ENCODE assay signal across 16 mouse cellular contexts in the genomic region with DNA sequence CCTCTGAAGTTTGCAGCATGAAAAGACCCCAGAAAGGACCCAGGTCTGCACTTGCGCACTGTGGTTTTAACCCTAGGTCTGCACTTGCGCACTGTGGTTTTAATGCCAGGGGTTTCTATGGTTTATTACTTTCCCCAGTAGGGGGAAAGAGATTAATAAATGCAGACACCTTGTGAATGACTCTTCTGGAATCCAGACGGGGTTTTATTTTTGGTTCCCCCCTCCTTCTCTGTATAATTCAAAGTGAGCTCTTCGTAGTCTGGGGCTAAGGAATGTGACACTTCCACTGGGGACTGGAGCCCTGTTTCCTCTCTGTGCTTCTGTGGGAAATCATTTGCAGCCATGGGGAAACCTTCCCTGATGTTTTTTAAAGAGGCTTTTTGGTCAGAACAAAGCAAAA.
A peak's percentile ranks its signal among the peaks of the same experiment; 100 is the strongest.
DNase-seq lines count a peak whose midpoint lies in the region; ATAC-seq and TF ChIP-seq lines count a peak whose summit lies in the region.
"Had no signal": no experiment of that assay in that cellular context is flagged by ENCODE, and none has a peak within 500 bp of the region (broad histone marks: within the 10 kb centered on the region; RNA-seq: fewer than 3 reads in every experiment).

No protein-coding gene starts in this region.

- H3K9me3 ChIP-seq in forebrain, embryonic 10.5 days, result peaks cover 27% of the 10 kb centered on the region
- H3K9me3 ChIP-seq in forebrain, embryonic 15.5 days, result no peaks in the 10 kb centered on the region
- peaks cover 26% of the 10 kb centered on the region for H3K9me3 ChIP-seq in heart, postnatal 0 days (replicated peaks; ENCODE audit: control insufficient read depth, low read length)
- peaks cover 22% of the 10 kb centered on the region for H3K9me3 ChIP-seq in heart, embryonic 11.5 days (replicated peaks; ENCODE audit: control insufficient read depth, low read length)
- peaks cover 14% of the 10 kb centered on the region for H3K9me3 ChIP-seq in hindbrain, embryonic 11.5 days (ENCODE audit: control insufficient read depth, low read length)
- H3K9me3 ChIP-seq in limb, embryonic 14.5 days (ENCODE audit: control insufficient read depth, low read length), result peaks cover 19% of the 10 kb centered on the region
- H3K9me3 ChIP-seq in liver, postnatal 0 days (ENCODE audit: low read length), result peaks cover 16% of the 10 kb centered on the region

- no peak for TF ChIP-seq POLR2A in limb, embryonic 14.5 days (IDR thresholded peaks at IDR 0.05; ENCODE audit: borderline replicate concordance, extremely low read depth, insufficient read depth, insufficient read length)

- H3K27me3 ChIP-seq in forebrain, embryonic 10.5 days (ENCODE audit: poor library complexity, severe bottlenecking), result no peaks in the 10 kb centered on the region
- no peaks in the 10 kb centered on the region for H3K27me3 ChIP-seq in forebrain, embryonic 15.5 days
- no peaks in the 10 kb centered on the region for H3K27me3 ChIP-seq in heart, postnatal 0 days (ENCODE audit: control insufficient read depth, insufficient read depth, low read length)
- H3K27me3 ChIP-seq in heart, embryonic 11.5 days (ENCODE audit: control insufficient read depth, insufficient read depth, low read length), result no peaks in the 10 kb centered on the region
- H3K27me3 ChIP-seq in hindbrain, embryonic 11.5 days (ENCODE audit: control insufficient read depth, insufficient read depth, low read length), result no peaks in the 10 kb centered on the region
- H3K27me3 ChIP-seq in limb, embryonic 14.5 days (ENCODE audit: control insufficient read depth, insufficient read depth, low read length), result no peaks in the 10 kb centered on the region
- no peaks in the 10 kb centered on the region for H3K27me3 ChIP-seq in liver, postnatal 0 days (ENCODE audit: insufficient read depth, low read length)
- H3K27me3 ChIP-seq: megakaryocyte, embryonic 14.5 days had no signal

- peaks cover 37% of the 10 kb centered on the region for H3K4me1 ChIP-seq in forebrain, embryonic 10.5 days
- H3K4me1 ChIP-seq in forebrain, embryonic 15.5 days, result peaks cover 24% of the 10 kb centered on the region
- H3K4me1 ChIP-seq in heart, postnatal 0 days (ENCODE audit: control insufficient read depth, insufficient read depth), result no peaks in the 10 kb centered on the region
- H3K4me1 ChIP-seq in heart, embryonic 11.5 days (ENCODE audit: control insufficient read depth, insufficient read depth, low read length), result peaks cover 14% of the 10 kb centered on the region
- peaks cover 5% of the 10 kb centered on the region; the same call in 1 of the 2 replicates for H3K4me1 ChIP-seq in hindbrain, embryonic 11.5 days (replicated peaks; ENCODE audit: control insufficient read depth, insufficient read depth, low read length)
- peaks cover 35% of the 10 kb centered on the region for H3K4me1 ChIP-seq in limb, embryonic 14.5 days (ENCODE audit: control insufficient read depth, insufficient read depth, low read length)
- H3K4me1 ChIP-seq in liver, postnatal 0 days (ENCODE audit: insufficient read depth), result no peaks in the 10 kb centered on the region

- H3K9ac ChIP-seq in forebrain, embryonic 15.5 days (replicated peaks), result no peak overlapping the region
- H3K9ac ChIP-seq in heart, postnatal 0 days (replicated peaks; ENCODE audit: low read depth, low read length), result no peak overlapping the region
- no peak overlapping the region for H3K9ac ChIP-seq in heart, embryonic 11.5 days (ENCODE audit: low read depth, low read length)
- H3K9ac ChIP-seq in hindbrain, embryonic 11.5 days (ENCODE audit: low read depth, low read length), result no peak overlapping the region
- no peak overlapping the region for H3K9ac ChIP-seq in limb, embryonic 14.5 days (ENCODE audit: low read depth, low read length, severe bottlenecking)
- no peak overlapping the region for H3K9ac ChIP-seq in liver, postnatal 0 days (replicated peaks)
- H3K9ac ChIP-seq: liver, embryonic 14.5 days had no signal

- H3K4me3 ChIP-seq in forebrain, embryonic 10.5 days, result no peak overlapping the region
- H3K4me3 ChIP-seq in forebrain, embryonic 15.5 days, result no peak overlapping the region
- H3K4me3 ChIP-seq in heart, postnatal 0 days (ENCODE audit: low read depth, low read length), result no peak overlapping the region
- H3K4me3 ChIP-seq in heart, embryonic 11.5 days (ENCODE audit: low read depth, low read length), result no peak overlapping the region
- no peak overlapping the region for H3K4me3 ChIP-seq in hindbrain, embryonic 11.5 days (ENCODE audit: low read depth, low read length)
- H3K4me3 ChIP-seq in limb, embryonic 14.5 days (replicated peaks; ENCODE audit: low read length), result no peak overlapping the region
- no peak overlapping the region for H3K4me3 ChIP-seq in liver, postnatal 0 days (ENCODE audit: low read depth, low read length)
- no peak overlapping the region for H3K4me3 ChIP-seq in gastrocnemius, adult 2 months
- H3K4me3 ChIP-seq: megakaryocyte, embryonic 14.5 days had no signal

- intact Hi-C loops in gastrocnemius, adult 2 months (cut with DNase I), result no loop called here

- no peak for TF ChIP-seq EP300 in heart, postnatal 0 days (IDR thresholded peaks at IDR 0.05; ENCODE audit: low read depth)
- TF ChIP-seq EP300 in liver, postnatal 0 days (IDR thresholded peaks at IDR 0.05; ENCODE audit: low read depth), result no peak

- 84% methylated on average over 4 of the region's 4 CpGs for whole genome bisulfite sequencing in forebrain, embryonic 10.5 days
- 68% methylated on average over 4 of the region's 4 CpGs for WGBS in forebrain, embryonic 15.5 days
- WGBS in heart, postnatal 0 days, result 49% methylated on average over 4 of the region's 4 CpGs
- WGBS in heart, embryonic 11.5 days (ENCODE audit: insufficient replicate concordance), result 57% methylated on average over 4 of the region's 4 CpGs
- WGBS in hindbrain, embryonic 11.5 days, result 61% methylated on average over 4 of the region's 4 CpGs
- 15% methylated on average over 4 of the region's 4 CpGs for WGBS in limb, embryonic 14.5 days
- WGBS in liver, postnatal 0 days (ENCODE audit: insufficient replicate concordance), result 82% methylated on average over 4 of the region's 4 CpGs

- H3K4me2 ChIP-seq in forebrain, embryonic 15.5 days (replicated peaks), result no peak overlapping the region
- no peak overlapping the region for H3K4me2 ChIP-seq in heart, postnatal 0 days (ENCODE audit: low read depth, low read length)
- H3K4me2 ChIP-seq in heart, embryonic 11.5 days, result no peak overlapping the region
- H3K4me2 ChIP-seq in hindbrain, embryonic 11.5 days (replicated peaks; ENCODE audit: low read depth, low read length), result no peak overlapping the region
- 0 out of 2 replicates have a peak overlapping the region, but pooled peaks have one; percentile 15 for H3K4me2 ChIP-seq in limb, embryonic 14.5 days (replicated peaks; ENCODE audit: low read depth, low read length, severe bottlenecking)
- H3K4me2 ChIP-seq in liver, postnatal 0 days (ENCODE audit: low read depth, low read length), result no peak overlapping the region

- H3K36me3 ChIP-seq in forebrain, embryonic 10.5 days (replicated peaks), result peaks cover 37% of the 10 kb centered on the region
- H3K36me3 ChIP-seq in forebrain, embryonic 15.5 days, result peaks cover 7% of the 10 kb centered on the region; the same call in 1 of the 2 replicates
- peaks cover 20% of the 10 kb centered on the region for H3K36me3 ChIP-seq in heart, postnatal 0 days (replicated peaks; ENCODE audit: control insufficient read depth, insufficient read depth, low read length)
- peaks cover 22% of the 10 kb centered on the region for H3K36me3 ChIP-seq in heart, embryonic 11.5 days (ENCODE audit: control insufficient read depth, insufficient read depth, low read length)
- peaks cover 16% of the 10 kb centered on the region for H3K36me3 ChIP-seq in hindbrain, embryonic 11.5 days (ENCODE audit: control insufficient read depth, insufficient read depth, low read length)
- H3K36me3 ChIP-seq in limb, embryonic 14.5 days (ENCODE audit: control insufficient read depth, insufficient read depth, low read length), result peaks cover 22% of the 10 kb centered on the region
- H3K36me3 ChIP-seq in liver, postnatal 0 days (replicated peaks; ENCODE audit: insufficient read depth, low read length), result peaks cover 11% of the 10 kb centered on the region; the same call in 1 of the 2 replicates

- no peak for TF ChIP-seq CTCF in heart, postnatal 0 days (IDR thresholded peaks at IDR 0.05; ENCODE audit: low read depth)
- no peak for TF ChIP-seq CTCF in liver, postnatal 0 days (IDR thresholded peaks at IDR 0.05; ENCODE audit: low read depth)
- no peak for TF ChIP-seq CTCF in gastrocnemius, adult 2 months (IDR thresholded peaks at IDR 0.05)

- peak overlapping the region; percentile 53 for H3K27ac ChIP-seq in forebrain, embryonic 10.5 days
- no peak overlapping the region for H3K27ac ChIP-seq in forebrain, embryonic 15.5 days (replicated peaks)
- H3K27ac ChIP-seq in heart, postnatal 0 days (ENCODE audit: low read depth), result peak overlapping the region; percentile 30; the same call in 1 of the 2 replicates
- no peak overlapping the region for H3K27ac ChIP-seq in heart, embryonic 11.5 days (ENCODE audit: low read depth, low read length)
- H3K27ac ChIP-seq in hindbrain, embryonic 11.5 days (ENCODE audit: low read depth, low read length), result peak overlapping the region; percentile 31; the same call in 1 of the 2 replicates
- H3K27ac ChIP-seq in limb, embryonic 14.5 days (replicated peaks; ENCODE audit: low read depth, low read length), result peak overlapping the region; percentile 84
- no peak overlapping the region for H3K27ac ChIP-seq in liver, postnatal 0 days (ENCODE audit: low read depth)
- H3K27ac ChIP-seq in gastrocnemius, adult 2 months, result no peak overlapping the region
- H3K27ac ChIP-seq: liver, embryonic 14.5 days had no signal

- no peak for DNase-seq in forebrain, embryonic 10.5 days (ENCODE audit: extremely low spot score, low spot score)
- DNase-seq in heart, postnatal 0 days (ENCODE audit: low spot score), result no peak
- no peak for DNase-seq in hindbrain, embryonic 11.5 days (ENCODE audit: low spot score)
- peak; percentile 59 for DNase-seq in limb, embryonic 14.5 days (ENCODE audit: low spot score)
- no peak for DNase-seq in liver, postnatal 0 days
- DNase-seq in gastrocnemius, adult 2 months, result no peak
- DNase-seq: adrenal gland, postnatal 10 days; kidney, postnatal 10 days; lung, postnatal 10 days; right cerebral cortex, postnatal 14 days; thymus, postnatal 36 days had no signal

- ATAC-seq in forebrain, embryonic 15.5 days (replicated peaks), result no peak
- ATAC-seq in heart, postnatal 0 days (ENCODE audit: insufficient read depth, low read depth), result peak; percentile 41; the same call in 1 of the 2 replicates
- ATAC-seq in heart, embryonic 11.5 days (replicated peaks; ENCODE audit: insufficient number of reproducible peaks, low FRiP score, low TSS enrichment), result no peak
- ATAC-seq in hindbrain, embryonic 11.5 days (ENCODE audit: low FRiP score), result no peak
- peak; percentile 60 for ATAC-seq in limb, embryonic 14.5 days (ENCODE audit: low FRiP score, low read depth)
- ATAC-seq in liver, postnatal 0 days, result no peak
- ATAC-seq: intestine, embryonic 16.5 days had no signal

Comparison
In these comparisons a context has a peak if more than half of its experiments do, and no peak if none do; other contexts are left out.
1. H3K27ac ChIP-seq: peak in forebrain, embryonic 10.5 days (single experiment), heart, postnatal 0 days (single experiment), hindbrain, embryonic 11.5 days (single experiment) and limb, embryonic 14.5 days (single experiment); none in forebrain, embryonic 15.5 days (single experiment), heart, embryonic 11.5 days (single experiment), liver, postnatal 0 days (single experiment) and gastrocnemius, adult 2 months (single experiment).
2. ATAC-seq: peak in heart, postnatal 0 days (single experiment) and limb, embryonic 14.5 days (single experiment); none in forebrain, embryonic 15.5 days (single experiment), heart, embryonic 11.5 days (single experiment), hindbrain, embryonic 11.5 days (single experiment) and liver, postnatal 0 days (single experiment).